8 mouse cellular contexts compared by ENCODE assay signal in the genomic region with DNA sequence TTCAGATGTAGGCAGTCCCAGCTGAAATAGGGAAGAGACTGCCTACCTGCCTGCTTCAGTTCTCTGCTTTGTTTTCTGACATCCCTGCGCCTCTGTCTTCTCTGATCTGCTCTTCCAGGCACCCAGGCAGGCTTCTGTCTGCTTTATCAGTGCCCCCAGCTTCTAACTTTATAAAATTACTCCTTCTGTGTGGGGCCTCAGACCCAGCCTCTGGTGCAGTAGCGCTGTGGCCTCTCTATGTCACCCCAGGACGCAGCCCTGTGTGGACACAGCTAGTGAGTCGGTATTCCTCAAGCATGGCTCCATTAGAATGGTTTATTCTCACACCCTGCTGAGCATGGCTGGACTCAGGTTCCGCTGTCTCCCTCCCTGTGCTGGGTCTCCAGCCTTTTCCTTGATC. TPM values are rescaled to one million over a fixed set of nuclear protein-coding genes. Genes with fewer than 3 reads are reported as not detected.
A peak's percentile ranks its signal among the peaks of the same experiment; 100 is the strongest.
DNase-seq lines count a peak whose midpoint lies in the region; ATAC-seq and TF ChIP-seq lines count a peak whose summit lies in the region.
"Had no signal": no experiment of that assay in that cellular context is flagged by ENCODE, and none has a peak within 500 bp of the region (broad histone marks: within the 10 kb centered on the region; RNA-seq: fewer than 3 reads in every experiment).

No protein-coding gene starts in this region.

- no peak for ATAC-seq in heart, postnatal 0 days (ENCODE audit: insufficient read depth, low read depth)
- ATAC-seq in liver, embryonic 12.5 days = peak; percentile 68
- no peak for ATAC-seq in midbrain, embryonic 16.5 days

- WGBS in heart, postnatal 0 days = 76% methylated on average over 5 of the region's 5 CpGs
- 29% methylated on average over 5 of the region's 5 CpGs for WGBS in liver, embryonic 12.5 days (ENCODE audit: insufficient replicate concordance)
- 60% methylated on average over 5 of the region's 5 CpGs for WGBS in midbrain, embryonic 16.5 days

- H3K9ac ChIP-seq in heart, postnatal 0 days (replicated peaks; ENCODE audit: low read depth, low read length) = no peak overlapping the region
- H3K9ac ChIP-seq in liver, embryonic 12.5 days = no peak overlapping the region
- no peak overlapping the region for H3K9ac ChIP-seq in midbrain, embryonic 16.5 days (ENCODE audit: low read depth, low read length)

- no peaks in the 10 kb centered on the region for H3K36me3 ChIP-seq in heart, postnatal 0 days (replicated peaks; ENCODE audit: control insufficient read depth, insufficient read depth, low read length)
- H3K36me3 ChIP-seq in testis, adult 2 months (ENCODE audit: control insufficient read depth, insufficient read depth, low read length) = no peaks in the 10 kb centered on the region
- H3K36me3 ChIP-seq in liver, embryonic 12.5 days = no peaks in the 10 kb centered on the region
- H3K36me3 ChIP-seq in midbrain, embryonic 16.5 days (ENCODE audit: control insufficient read depth, insufficient read depth, low read length) = no peaks in the 10 kb centered on the region

- TF ChIP-seq POLR2A in testis, adult 2 months (IDR thresholded peaks at IDR 0.05; ENCODE audit: control insufficient read depth, low read depth, low read length) = no peak

- no peak overlapping the region for H3K4me2 ChIP-seq in heart, postnatal 0 days (ENCODE audit: low read depth, low read length)
- H3K4me2 ChIP-seq in liver, embryonic 12.5 days = peak overlapping the region; percentile 26
- no peak overlapping the region for H3K4me2 ChIP-seq in midbrain, embryonic 16.5 days (ENCODE audit: low read length)

- no peak overlapping the region for H3K4me3 ChIP-seq in heart, postnatal 0 days (ENCODE audit: low read depth, low read length)
- no peak overlapping the region for H3K4me3 ChIP-seq in testis, adult 2 months (ENCODE audit: control insufficient read depth, low read depth, low read length)
- H3K4me3 ChIP-seq in liver, embryonic 12.5 days = no peak overlapping the region
- no peak overlapping the region for H3K4me3 ChIP-seq in midbrain, embryonic 16.5 days (ENCODE audit: low read depth, low read length)

- H3K4me1 ChIP-seq in heart, postnatal 0 days (ENCODE audit: control insufficient read depth, insufficient read depth) = peaks cover 9% of the 10 kb centered on the region
- no peaks in the 10 kb centered on the region; the same call in 1 of the 2 replicates for H3K4me1 ChIP-seq in testis, adult 2 months (ENCODE audit: control insufficient read depth, insufficient read depth, low read length)
- H3K4me1 ChIP-seq in liver, embryonic 12.5 days = peaks cover 45% of the 10 kb centered on the region
- H3K4me1 ChIP-seq in midbrain, embryonic 16.5 days (ENCODE audit: control insufficient read depth, insufficient read depth, low read length) = no peaks in the 10 kb centered on the region

- DNase-seq in heart, postnatal 0 days (ENCODE audit: low spot score) = no peak
- DNase-seq in heart, adult 18-20 months = no peak
- no peak for DNase-seq in testis, postnatal 14 days (ENCODE audit: low spot score)
- DNase-seq in frontal cortex, postnatal 10 days (ENCODE audit: low spot score in 2 of 2) = no peak
- DNase-seq: cerebellum, adult 9-10 months had no signal

- H3K9me3 ChIP-seq in heart, postnatal 0 days (replicated peaks; ENCODE audit: control insufficient read depth, low read length) = no peaks in the 10 kb centered on the region
- H3K9me3 ChIP-seq in liver, embryonic 12.5 days (replicated peaks) = no peaks in the 10 kb centered on the region
- H3K9me3 ChIP-seq in midbrain, embryonic 16.5 days (replicated peaks; ENCODE audit: control insufficient read depth, low read length, poor library complexity, severe bottlenecking) = no peaks in the 10 kb centered on the region

- no peak for TF ChIP-seq CTCF in heart, postnatal 0 days (IDR thresholded peaks at IDR 0.05; ENCODE audit: low read depth)
- TF ChIP-seq CTCF in testis, adult 2 months (IDR thresholded peaks at IDR 0.05; ENCODE audit: control insufficient read depth, insufficient read depth, insufficient replicate concordance, low read depth, low read length) = no peak

- peak overlapping the region; percentile 60 for H3K27ac ChIP-seq in heart, postnatal 0 days (ENCODE audit: low read depth)
- peak overlapping the region; percentile 23; the same call in 1 of the 2 replicates for H3K27ac ChIP-seq in testis, adult 2 months (ENCODE audit: control insufficient read depth, insufficient read depth, low read depth, low read length)
- H3K27ac ChIP-seq in liver, embryonic 12.5 days = peak overlapping the region; percentile 75
- H3K27ac ChIP-seq in midbrain, embryonic 16.5 days (ENCODE audit: low read length) = no peak overlapping the region

- TF ChIP-seq EP300 in heart, postnatal 0 days (IDR thresholded peaks at IDR 0.05; ENCODE audit: low read depth) = no peak

- H3K27me3 ChIP-seq in heart, postnatal 0 days (ENCODE audit: control insufficient read depth, insufficient read depth, low read length) = no peaks in the 10 kb centered on the region
- no peaks in the 10 kb centered on the region for H3K27me3 ChIP-seq in testis, adult 2 months (ENCODE audit: control insufficient read depth, insufficient read depth, low read length)
- no peaks in the 10 kb centered on the region for H3K27me3 ChIP-seq in liver, embryonic 12.5 days (replicated peaks)
- no peaks in the 10 kb centered on the region for H3K27me3 ChIP-seq in midbrain, embryonic 16.5 days (ENCODE audit: control insufficient read depth, insufficient read depth, low read depth, low read length)

RNA-seq across cellular contexts. Expression of a gene that starts 18.1 kb away (rescaled TPM):
- total RNA-seq in heart, postnatal 0 days (2014; rRNA removed; ENCODE audit: low replicate concordance) = 28.4 and 42.3 TPM in 2 replicates
- 2.6 and 2.8 TPM in 2 replicates for polyA plus RNA-seq in heart, postnatal 0 days (2015; fragmentation: Nextera tagmentation; extraction: Ambion mirVana)
- total RNA-seq in heart, adult 18-20 months (2021) = 10 to 100 TPM; 23.6 to 24.8 TPM
- polyA plus RNA-seq in testis, adult 2 months (2012; rRNA removed) = 2.8 and 3.0 TPM in 2 replicates
- polyA plus RNA-seq in liver, embryonic 12.5 days (2016; fragmentation: Nextera tagmentation; extraction: Ambion mirVana) = 1.7 and 2.2 TPM in 2 replicates
- 13.8 and 17.6 TPM in 2 replicates for polyA plus RNA-seq in midbrain, embryonic 16.5 days (2015; fragmentation: Nextera tagmentation; extraction: Ambion mirVana)

RNA-seq across cellular contexts. Expression of a gene that starts 24.4 kb away (rescaled TPM):
- 1.0 and 4.5 TPM in 2 replicates for total RNA-seq in heart, postnatal 0 days (2014; rRNA removed; ENCODE audit: low replicate concordance)
- 3.5 and 3.9 TPM in 2 replicates for polyA plus RNA-seq in heart, postnatal 0 days (2015; fragmentation: Nextera tagmentation; extraction: Ambion mirVana)
- total RNA-seq in heart, adult 18-20 months (2021) = 1 to 10 TPM; 3.2 TPM
- 2.1 and 2.9 TPM in 2 replicates for polyA plus RNA-seq in testis, adult 2 months (2012; rRNA removed)
- polyA plus RNA-seq in liver, embryonic 12.5 days (2016; fragmentation: Nextera tagmentation; extraction: Ambion mirVana) = 3.4 and 3.6 TPM in 2 replicates
- 2.8 and 3.0 TPM in 2 replicates for polyA plus RNA-seq in midbrain, embryonic 16.5 days (2015; fragmentation: Nextera tagmentation; extraction: Ambion mirVana)
